Mouse (Mus musculus) midbrain, embryonic 15.5 days (tissue): Measurements from ENCODE around the gene Gm49601. TPM values are rescaled to one million over a fixed set of nuclear protein-coding genes. Genes with fewer than 3 reads are reported as not detected.

Experiments
- ATAC-seq: fragments of 200-750 bp; cut with Nextera tagmentation; replicated peaks from 2 replicates; pipeline ENCODE4 v1.8.0; 2017; ENCODE audit warnings: moderate TSS enrichment
- H3K27ac ChIP-seq: fragments of 300-500 bp; sonication (generic); 2 replicates; pipeline ENCODE4 v1.5.1; 2015; ENCODE audit warnings: mild to moderate bottlenecking, inconsistent platforms
- H3K27me3 ChIP-seq: fragments of 300-500 bp; sonication (generic); replicated peaks from 2 replicates; pipeline ENCODE4 v1.6.1; 2015; ENCODE audit warnings: inconsistent platforms
- H3K36me3 ChIP-seq: fragments of 300-500 bp; sonication (generic); replicated peaks from 2 replicates; pipeline ENCODE4 v1.6.1; 2015; ENCODE audit warnings: inconsistent platforms
- H3K4me1 ChIP-seq: fragments of 300-500 bp; sonication (generic); 2 replicates; pipeline ENCODE4 v1.6.1; 2015; ENCODE audit warnings: inconsistent platforms
- H3K4me2 ChIP-seq: fragments of 300-500 bp; sonication (generic); 2 replicates; pipeline ENCODE4 v1.6.1; 2015; ENCODE audit warnings: inconsistent platforms, mild to moderate bottlenecking, moderate library complexity
- H3K4me3 ChIP-seq: fragments of 300-500 bp; sonication (generic); 2 replicates; pipeline ENCODE4 v1.5.1; 2015; ENCODE audit warnings: mild to moderate bottlenecking, inconsistent platforms
- H3K9ac ChIP-seq: fragments of 300-500 bp; sonication (generic); 2 replicates; pipeline ENCODE4 v1.6.1; 2015; ENCODE audit warnings: mild to moderate bottlenecking, inconsistent platforms
- H3K9me3 ChIP-seq: fragments of 300-500 bp; sonication (generic); 2 replicates; pipeline ENCODE4 v1.6.1; 2016; ENCODE audit warnings: inconsistent platforms
- WGBS: fragments of 180-500 bp; shearing (Covaris S2); methylation state at CpG from one replicate; pipeline ENCODE4 v1.1.7; 2015; ENCODE audit warnings: mixed read lengths; 5-methylcytosine and 5-hydroxymethylcytosine counted together
- polyA plus RNA-seq: library from polyadenylated mRNA; unstranded; fragments of >200 nt; fragmentation: Nextera tagmentation; extraction: Ambion mirVana; gene quantifications from 2 replicates; pipeline ENCODE4 v1.2.1, GENCODE M21; 2015

Gm49601 gene
- polyA plus RNA-seq, 1 experiment from 2014 or later: 23.3 TPM

- Histone ChIP-seq H3K27ac (peak overlapping the region; percentile 86), H3K4me3 (peak overlapping the region; percentile 84), H3K27me3 (peaks cover 28% of the 10 kb centered on the region), H3K9me3 (no peaks in the 10 kb centered on the region), H3K4me2 (peak overlapping the region; percentile 94), H3K4me1 (peaks cover 45% of the 10 kb centered on the region), H3K9ac (peak overlapping the region; percentile 95), H3K36me3 (peaks cover 22% of the 10 kb centered on the region)
- no peak for ATAC-seq
- 44% methylated on average over 7 of the region's 7 CpGs for WGBS
Observed at GRCm38 (mm10) chr16:18628206-18628947, 2.1 kb upstream of the Gm49601 start.

DNA sequence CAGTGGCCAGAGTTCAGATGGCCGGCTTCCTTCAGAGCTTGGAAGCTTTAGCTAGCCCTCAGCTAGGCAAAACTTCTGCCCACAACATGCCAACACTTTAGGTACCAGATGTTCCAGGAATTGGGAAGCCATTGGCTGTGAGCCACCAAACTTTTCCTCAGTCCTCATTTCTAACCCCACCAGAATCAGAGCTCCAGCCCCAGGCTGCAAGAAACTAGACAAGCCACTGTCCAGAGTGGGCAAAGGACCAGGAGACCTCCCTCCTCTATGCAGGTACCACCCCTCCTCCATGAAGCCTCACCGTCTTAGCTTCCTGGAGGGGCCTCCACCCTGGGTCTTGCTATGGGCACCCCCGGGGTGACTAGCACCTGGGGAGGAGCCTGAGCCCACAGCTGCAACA, 936 bp upstream of the Gm49601 start:
- WGBS: 40% methylated on average over 3 of the region's 3 CpGs
- Histone ChIP-seq H3K4me2 (peak overlapping the region; percentile 94), H3K9me3 (no peaks in the 10 kb centered on the region), H3K9ac (no peak overlapping the region), H3K4me1 (peaks cover 45% of the 10 kb centered on the region), H3K4me3 (peak overlapping the region; percentile 84; the same call in 1 of the 2 replicates), H3K27me3 (peaks cover 40% of the 10 kb centered on the region), H3K36me3 (peaks cover 34% of the 10 kb centered on the region), H3K27ac (no peak overlapping the region)
- ATAC-seq: no peak

DNA sequence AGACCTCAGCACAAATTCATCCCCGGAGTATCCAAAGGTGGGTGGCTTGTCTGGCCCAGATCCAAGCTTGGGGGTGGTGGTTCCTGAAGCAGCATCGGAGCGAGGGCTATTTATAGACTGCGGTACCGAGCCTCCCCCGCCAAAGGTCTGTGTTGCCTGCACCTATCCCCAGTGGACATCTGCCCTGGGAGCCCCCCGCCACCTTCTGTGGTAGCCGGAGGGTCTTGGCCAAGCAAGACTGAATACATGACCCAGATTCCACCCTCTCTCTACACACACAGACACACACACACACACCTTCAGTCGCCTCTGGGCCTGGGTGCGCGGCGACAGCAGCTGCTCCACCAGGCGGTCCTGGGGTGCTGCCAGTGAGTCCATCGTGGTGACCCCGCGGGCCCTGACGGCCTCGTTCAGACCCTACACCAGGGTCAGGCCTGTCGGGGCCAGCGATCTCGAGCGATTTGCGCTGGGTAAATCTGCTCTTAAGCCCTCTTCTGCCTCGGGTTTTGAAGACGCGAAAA, 376 bp downstream of the Gm49601 start:
- H3K27ac ChIP-seq: no peak overlapping the region
- no peak for ATAC-seq
- H3K4me1 ChIP-seq: peaks cover 58% of the 10 kb centered on the region
- peak overlapping the region; percentile 45 for H3K9ac ChIP-seq
- WGBS: 16% methylated on average over 26 of the region's 26 CpGs
- peak overlapping the region; percentile 84 for H3K4me3 ChIP-seq
- peaks cover 39% of the 10 kb centered on the region for H3K36me3 ChIP-seq
- peak overlapping the region; percentile 94 for H3K4me2 ChIP-seq
- peaks cover 54% of the 10 kb centered on the region for H3K27me3 ChIP-seq
- no peaks in the 10 kb centered on the region for H3K9me3 ChIP-seq

DNA sequence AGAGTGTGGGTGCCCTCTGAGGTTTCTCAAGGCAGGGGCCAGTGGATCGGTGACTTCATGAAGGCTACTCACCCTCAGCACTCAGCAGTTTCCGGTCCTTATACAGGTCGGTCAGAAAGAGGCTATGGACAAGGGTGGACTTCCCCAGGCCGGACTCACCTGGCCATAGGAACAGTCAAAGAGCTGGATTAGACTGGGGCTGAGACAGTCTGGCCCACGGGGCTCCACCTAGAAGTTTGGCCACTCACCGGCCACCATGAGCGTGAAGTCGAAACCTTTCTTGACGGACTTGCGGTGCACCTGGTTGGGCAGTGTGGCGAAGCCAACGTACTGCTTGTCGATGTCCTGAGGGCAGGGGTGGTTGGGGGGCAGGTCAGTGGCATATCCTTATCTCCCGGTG, 1.1 kb downstream of the Gm49601 start:
- Histone ChIP-seq H3K4me2 (no peak overlapping the region), H3K4me3 (no peak overlapping the region), H3K27me3 (peaks cover 61% of the 10 kb centered on the region)

GRCm38 (mm10) chr16:18624641-18625040, 1.6 kb downstream of the Gm49601 start:
- no peak overlapping the region for H3K9ac ChIP-seq
- H3K27ac ChIP-seq: no peak overlapping the region
- no peak for ATAC-seq
- H3K27me3 ChIP-seq: peaks cover 66% of the 10 kb centered on the region
- H3K4me1 ChIP-seq: peaks cover 57% of the 10 kb centered on the region
- no peak overlapping the region for H3K4me3 ChIP-seq
- no peaks in the 10 kb centered on the region for H3K9me3 ChIP-seq
- 38% methylated on average over 15 of the region's 15 CpGs for WGBS
- H3K4me2 ChIP-seq: no peak overlapping the region
- H3K36me3 ChIP-seq: peaks cover 39% of the 10 kb centered on the region

More for the DNA sequence above, 1.1 kb downstream of the Gm49601 start:
- Histone ChIP-seq H3K4me1 (peaks cover 59% of the 10 kb centered on the region), H3K9me3 (no peaks in the 10 kb centered on the region), H3K36me3 (peaks cover 39% of the 10 kb centered on the region), H3K9ac (no peak overlapping the region), H3K27ac (no peak overlapping the region)
- 41% methylated on average over 14 of the region's 14 CpGs for WGBS
- ATAC-seq: no peak

DNA sequence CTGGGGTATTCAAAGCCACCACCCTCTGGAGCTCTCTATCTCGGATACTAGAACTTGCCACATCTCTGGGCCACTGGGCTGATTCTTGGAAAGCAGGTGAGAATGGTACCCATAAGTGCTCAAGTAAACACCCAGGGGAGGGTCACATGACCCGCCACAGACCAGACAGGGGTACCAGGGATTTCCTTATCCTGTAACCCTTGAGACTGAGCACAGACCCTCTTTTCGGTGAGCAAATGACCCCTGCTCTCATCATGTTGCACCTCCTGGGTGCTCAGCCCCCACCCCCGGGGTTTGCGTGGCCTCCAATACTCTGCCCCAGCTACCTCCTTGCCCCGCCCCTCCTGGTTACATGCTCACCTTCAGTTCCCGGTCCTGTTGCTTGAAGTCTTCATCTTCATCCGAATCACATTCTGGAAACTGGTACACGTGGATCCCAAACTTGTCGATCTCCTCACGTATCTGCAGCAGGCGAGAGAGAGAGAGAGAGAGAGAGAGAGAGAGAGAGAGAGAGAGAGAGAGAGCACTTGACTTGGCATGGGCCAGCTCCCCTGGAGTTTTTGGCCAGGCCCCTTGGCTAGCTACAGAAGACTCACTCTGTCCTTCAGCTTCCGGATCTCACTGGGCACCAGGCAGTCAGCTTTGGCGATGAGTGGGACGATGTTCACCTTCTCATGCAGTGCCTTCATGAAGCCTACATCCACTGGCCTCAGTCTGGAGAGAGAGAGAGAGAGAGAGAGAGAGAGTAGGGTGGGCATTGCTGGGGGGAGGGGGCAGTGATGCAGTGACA, 2.3 kb downstream of the Gm49601 start:
- H3K9me3 ChIP-seq: no peaks in the 10 kb centered on the region
- H3K4me1 ChIP-seq: peaks cover 55% of the 10 kb centered on the region
- WGBS: 39% methylated on average over 15 of the region's 15 CpGs
- no peak overlapping the region for H3K4me3 ChIP-seq
- no peak overlapping the region for H3K9ac ChIP-seq
- no peak overlapping the region for H3K4me2 ChIP-seq
- no peak overlapping the region for H3K27ac ChIP-seq
- peaks cover 73% of the 10 kb centered on the region for H3K27me3 ChIP-seq
- ATAC-seq: no peak
- peaks cover 39% of the 10 kb centered on the region for H3K36me3 ChIP-seq

DNA sequence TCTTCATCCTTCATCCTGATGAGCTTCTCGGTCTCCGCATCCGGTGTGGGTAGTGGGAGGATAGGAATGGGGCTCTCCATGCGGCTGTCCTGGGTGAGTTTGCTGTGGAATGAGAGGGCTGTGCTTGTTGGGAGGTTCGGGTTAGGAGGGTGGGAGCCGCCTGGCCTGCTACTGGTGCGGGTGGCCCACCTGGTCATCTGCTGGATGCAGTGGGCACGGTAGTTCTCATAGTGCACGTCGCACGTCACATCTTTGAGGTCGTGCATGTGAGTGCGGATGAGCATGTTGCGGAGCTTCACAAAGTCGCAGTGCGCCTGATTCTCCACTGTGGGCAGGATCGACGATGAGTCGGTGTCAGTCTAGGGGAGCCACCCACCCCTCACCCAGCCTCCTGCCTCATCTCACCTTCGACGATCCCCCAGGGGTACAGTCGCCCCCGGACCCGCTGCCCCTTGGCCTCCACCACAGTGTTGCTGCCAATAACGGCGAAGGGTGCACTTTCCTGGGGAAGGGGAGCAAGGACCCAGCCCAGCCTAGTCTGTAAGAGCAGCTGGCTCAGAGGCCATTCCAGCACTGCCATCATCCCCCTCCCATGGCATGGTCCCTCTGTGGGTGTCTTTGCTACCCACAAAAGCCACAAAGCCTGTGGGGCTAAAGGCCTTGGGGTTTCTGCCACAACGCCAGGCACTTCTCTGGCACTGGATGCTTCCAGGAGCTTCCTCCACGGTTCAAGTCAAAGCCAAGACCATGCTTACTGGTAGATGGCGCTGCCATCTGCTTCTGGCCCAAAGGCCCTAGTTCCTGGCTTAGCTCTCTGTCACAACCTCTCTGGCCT, 3.1 kb downstream of the Gm49601 start:
- peaks cover 80% of the 10 kb centered on the region for H3K27me3 ChIP-seq

DNA sequence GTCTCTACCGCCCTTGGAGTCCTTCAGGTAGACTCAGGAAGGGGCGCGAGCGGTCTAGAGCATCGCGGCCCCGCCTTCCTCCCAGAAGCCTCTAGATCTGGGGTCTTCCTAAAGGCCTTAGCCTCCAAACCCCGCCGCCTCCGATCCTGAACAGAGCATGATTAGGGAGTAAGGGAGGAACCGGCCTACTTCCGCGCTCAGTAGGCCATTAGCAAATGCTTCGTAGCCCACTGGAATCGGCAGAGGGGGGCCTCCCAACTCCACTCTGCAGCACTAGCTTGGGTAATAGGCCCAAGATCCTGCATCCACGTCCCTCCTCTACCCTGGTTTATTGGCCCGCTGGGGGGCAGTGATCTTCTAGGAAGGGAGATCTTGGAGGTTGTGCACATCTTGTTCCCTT, 4.2 kb downstream of the Gm49601 start, which contains the start of gene Gp1bb:
Gene Gp1bb (minus strand): TSS at position 385 of the 400 bp plus-strand sequence.
- peaks cover 85% of the 10 kb centered on the region for H3K27me3 ChIP-seq
- H3K9ac ChIP-seq: no peak within 1 kb of the TSS
- H3K4me2 ChIP-seq: peak within 1 kb of the TSS; percentile 57
- ATAC-seq: no peak
- H3K27ac ChIP-seq: no peak within 1 kb of the TSS
- peaks cover 42% of the 10 kb centered on the region for H3K4me1 ChIP-seq
- peaks cover 39% of the 10 kb centered on the region for H3K36me3 ChIP-seq
- H3K9me3 ChIP-seq: no peaks in the 10 kb centered on the region
- WGBS: 22% methylated on average over 17 of the region's 17 CpGs
- H3K4me3 ChIP-seq: peak within 1 kb of the TSS; percentile 33

More for the DNA sequence above, 3.1 kb downstream of the Gm49601 start:
- H3K4me1 ChIP-seq: peaks cover 47% of the 10 kb centered on the region
- H3K9me3 ChIP-seq: no peaks in the 10 kb centered on the region
- H3K4me2 ChIP-seq: no peak overlapping the region
- WGBS: 38% methylated on average over 29 of the region's 29 CpGs
- ATAC-seq: no peak
- H3K4me3 ChIP-seq: no peak overlapping the region
- H3K27ac ChIP-seq: no peak overlapping the region
- peaks cover 39% of the 10 kb centered on the region for H3K36me3 ChIP-seq
- no peak overlapping the region for H3K9ac ChIP-seq

- peak overlapping the region; percentile 57 for H3K4me2 ChIP-seq
- no peak overlapping the region for H3K9ac ChIP-seq
- H3K27me3 ChIP-seq: peaks cover 89% of the 10 kb centered on the region
- 13% methylated on average over 38 of the region's 38 CpGs for WGBS
- 0 out of 2 replicates have a peak, but pooled peaks have one; percentile 1 for ATAC-seq
- H3K36me3 ChIP-seq: peaks cover 39% of the 10 kb centered on the region
- peaks cover 37% of the 10 kb centered on the region for H3K4me1 ChIP-seq
- H3K27ac ChIP-seq: no peak overlapping the region
- H3K9me3 ChIP-seq: no peaks in the 10 kb centered on the region
- H3K4me3 ChIP-seq: peak overlapping the region; percentile 33
Observed at GRCm38 (mm10) chr16:18621362-18622001, 4.7 kb downstream of the Gm49601 start.

GRCm38 (mm10) chr16:18620601-18621361, 5.4 kb downstream of the Gm49601 start:
- peak overlapping the region; percentile 57 for H3K4me2 ChIP-seq
- H3K27ac ChIP-seq: no peak overlapping the region
- peak overlapping the region; percentile 33 for H3K4me3 ChIP-seq
- peak; percentile 24 for ATAC-seq
- peaks cover 85% of the 10 kb centered on the region for H3K27me3 ChIP-seq
- H3K9ac ChIP-seq: no peak overlapping the region
- peaks cover 39% of the 10 kb centered on the region for H3K36me3 ChIP-seq
- whole genome bisulfite sequencing: 3% methylated on average over 74 of the region's 74 CpGs
- peaks cover 30% of the 10 kb centered on the region for H3K4me1 ChIP-seq
- H3K9me3 ChIP-seq: no peaks in the 10 kb centered on the region

GRCm38 (mm10) chr16:18620201-18620600, 6.0 kb downstream of the Gm49601 start:
- Histone ChIP-seq H3K4me3 (no peak overlapping the region), H3K27ac (no peak overlapping the region), H3K36me3 (peaks cover 35% of the 10 kb centered on the region), H3K9me3 (no peaks in the 10 kb centered on the region), H3K9ac (no peak overlapping the region), H3K4me1 (peaks cover 25% of the 10 kb centered on the region), H3K27me3 (peaks cover 79% of the 10 kb centered on the region), H3K4me2 (peak overlapping the region; percentile 57; the same call in 1 of the 2 replicates)
- no peak for ATAC-seq
- 26% methylated on average over 6 of the region's 6 CpGs for WGBS
